ENCODE assay signal across 17 mouse cellular contexts in genomic region chr19:17744474-17745069, GRCm38 (mm10).
DNase-seq lines count a peak whose midpoint lies in the region; ATAC-seq lines count a peak whose summit lies in the region.
"Had no signal": no experiment of that assay in that cellular context is flagged by ENCODE, and none has a peak within 500 bp of the region (broad histone marks: within the 10 kb centered on the region; RNA-seq: fewer than 3 reads in every experiment).

No protein-coding gene starts in this region.

- H3K36me3 ChIP-seq in kidney, embryonic 14.5 days (ENCODE audit: control insufficient read depth, insufficient read depth, low read length) = no peaks in the 10 kb centered on the region; the same call in 1 of the 2 replicates
- no peaks in the 10 kb centered on the region for H3K36me3 ChIP-seq in lung, embryonic 15.5 days
- H3K36me3 ChIP-seq in stomach, embryonic 16.5 days (ENCODE audit: control insufficient read depth, insufficient read depth, low read length) = no peaks in the 10 kb centered on the region
- H3K36me3 ChIP-seq: embryonic facial prominence, embryonic 15.5 days; limb, embryonic 13.5 days; liver, embryonic 15.5 days; neural tube, embryonic 12.5 days had no signal

- H3K4me1 ChIP-seq in kidney, embryonic 14.5 days (ENCODE audit: control insufficient read depth, insufficient read depth, low read length) = no peaks in the 10 kb centered on the region
- no peaks in the 10 kb centered on the region for H3K4me1 ChIP-seq in lung, embryonic 15.5 days
- H3K4me1 ChIP-seq in stomach, embryonic 16.5 days (ENCODE audit: control insufficient read depth, insufficient read depth, low read length) = no peaks in the 10 kb centered on the region
- H3K4me1 ChIP-seq: embryonic facial prominence, embryonic 15.5 days; liver, embryonic 15.5 days; neural tube, embryonic 12.5 days had no signal

- H3K4me2 ChIP-seq in kidney, embryonic 14.5 days (replicated peaks; ENCODE audit: low read depth, low read length) = no peak overlapping the region
- no peak overlapping the region for H3K4me2 ChIP-seq in lung, embryonic 15.5 days
- no peak overlapping the region for H3K4me2 ChIP-seq in stomach, embryonic 16.5 days (ENCODE audit: low read depth, low read length)
- H3K4me2 ChIP-seq: embryonic facial prominence, embryonic 15.5 days; limb, embryonic 13.5 days; liver, embryonic 15.5 days; neural tube, embryonic 12.5 days had no signal

- H3K27me3 ChIP-seq in kidney, embryonic 14.5 days (ENCODE audit: control insufficient read depth, insufficient read depth, low read length) = no peaks in the 10 kb centered on the region
- no peaks in the 10 kb centered on the region for H3K27me3 ChIP-seq in lung, embryonic 15.5 days
- no peaks in the 10 kb centered on the region for H3K27me3 ChIP-seq in stomach, embryonic 16.5 days (ENCODE audit: control insufficient read depth, insufficient read depth, low read length)
- H3K27me3 ChIP-seq: embryonic facial prominence, embryonic 15.5 days; limb, embryonic 13.5 days; liver, embryonic 15.5 days; neural tube, embryonic 12.5 days had no signal

- peak; percentile 38 for DNase-seq in kidney, adult 18-20 months
- no peak for DNase-seq in lung, adult 18-20 months
- peak; percentile 13 for DNase-seq in kidney, postnatal 14 days
- DNase-seq: adrenal gland, postnatal 36 days; cerebellum, adult 11-12 months; cerebellum, postnatal 36 days; lung, postnatal 4 days; right cerebral cortex, postnatal 4 days; thymus, postnatal 36 days had no signal

- no peak overlapping the region for H3K27ac ChIP-seq in kidney, embryonic 14.5 days (ENCODE audit: low read depth, low read length)
- no peak overlapping the region for H3K27ac ChIP-seq in lung, embryonic 15.5 days
- peak overlapping the region; percentile 28; the same call in 1 of the 2 replicates for H3K27ac ChIP-seq in stomach, embryonic 16.5 days (ENCODE audit: low read length)
- H3K27ac ChIP-seq: embryonic facial prominence, embryonic 15.5 days; limb, embryonic 13.5 days; liver, embryonic 15.5 days; neural tube, embryonic 12.5 days had no signal

- ATAC-seq in kidney, embryonic 14.5 days (ENCODE audit: low FRiP score, low TSS enrichment) = no peak
- peak; percentile 14; the same call in 1 of the 2 replicates for ATAC-seq in lung, embryonic 15.5 days (ENCODE audit: borderline replicate concordance, extremely low read depth, low FRiP score, low TSS enrichment)
- ATAC-seq in stomach, embryonic 16.5 days (ENCODE audit: insufficient read depth, low FRiP score) = peak; percentile 87
- no peak for ATAC-seq in inflammation-experienced regulatory T-cells, adult 6 months

- WGBS in kidney, embryonic 14.5 days = 88% methylated on average over 8 of the region's 8 CpGs
- 57% methylated on average over 8 of the region's 8 CpGs for WGBS in lung, embryonic 15.5 days
- WGBS in stomach, embryonic 16.5 days = 65% methylated on average over 8 of the region's 8 CpGs

- H3K4me3 ChIP-seq in kidney, embryonic 14.5 days (ENCODE audit: low read length) = no peak overlapping the region
- no peak overlapping the region for H3K4me3 ChIP-seq in lung, embryonic 15.5 days
- no peak overlapping the region for H3K4me3 ChIP-seq in stomach, embryonic 16.5 days (replicated peaks; ENCODE audit: low read length)
- H3K4me3 ChIP-seq: embryonic facial prominence, embryonic 15.5 days; limb, embryonic 13.5 days; liver, embryonic 15.5 days; neural tube, embryonic 12.5 days had no signal

- no peak overlapping the region for H3K9ac ChIP-seq in kidney, embryonic 14.5 days (ENCODE audit: low read depth, low read length)
- no peak overlapping the region for H3K9ac ChIP-seq in lung, embryonic 15.5 days
- H3K9ac ChIP-seq in stomach, embryonic 16.5 days (ENCODE audit: low read length) = no peak overlapping the region
- H3K9ac ChIP-seq: embryonic facial prominence, embryonic 15.5 days; limb, embryonic 13.5 days; liver, embryonic 15.5 days; neural tube, embryonic 12.5 days had no signal

- no peaks in the 10 kb centered on the region for H3K9me3 ChIP-seq in kidney, embryonic 14.5 days (ENCODE audit: control insufficient read depth, low read length)
- H3K9me3 ChIP-seq in lung, embryonic 15.5 days = no peaks in the 10 kb centered on the region
- H3K9me3 ChIP-seq in stomach, embryonic 16.5 days (replicated peaks; ENCODE audit: control insufficient read depth, low read length) = no peaks in the 10 kb centered on the region
- H3K9me3 ChIP-seq: embryonic facial prominence, embryonic 15.5 days; limb, embryonic 13.5 days; liver, embryonic 15.5 days; neural tube, embryonic 12.5 days had no signal

Comparison
In these comparisons a context has a peak if more than half of its experiments do, and no peak if none do; other contexts are left out.
1. DNase-seq: peak in kidney, adult 18-20 months (single experiment) and kidney, postnatal 14 days (single experiment); none in lung, adult 18-20 months (0 of 2).
2. ATAC-seq: peak in lung, embryonic 15.5 days (single experiment) and stomach, embryonic 16.5 days (single experiment); none in kidney, embryonic 14.5 days (single experiment) and inflammation-experienced regulatory T-cells, adult 6 months (single experiment).